Mouse (Mus musculus) kidney, embryonic 15.5 days (tissue): Measurements from ENCODE around the gene Hspa4. TPM values are rescaled to one million over a fixed set of nuclear protein-coding genes. Genes with fewer than 3 reads are reported as not detected.
A peak's percentile ranks its signal among the peaks of the same experiment; 100 is the strongest.
"Not testable (repeated sequence)": the region's sequence is repeated elsewhere in the genome, so short reads cannot be mapped to it uniquely, and the experiment has no call there.

ENCODE experiments used
- ATAC-seq: fragments of 200-750 bp; cut with Nextera tagmentation; replicated peaks from 2 replicates; pipeline ENCODE4 v1.8.0; 2017; ENCODE audit warnings: moderate TSS enrichment; ENCODE audit not compliant: low FRiP score
- H3K27ac ChIP-seq: fragments of 300-500 bp; sonication (generic); 2 replicates; pipeline ENCODE4 v1.5.1; 2015; ENCODE audit warnings: mild to moderate bottlenecking, inconsistent platforms
- H3K27me3 ChIP-seq: fragments of 300-500 bp; sonication (generic); 2 replicates; pipeline ENCODE4 v1.6.1; 2015; ENCODE audit warnings: inconsistent platforms
- H3K36me3 ChIP-seq: fragments of 300-500 bp; sonication (generic); 2 replicates; pipeline ENCODE4 v1.6.1; 2015; ENCODE audit warnings: inconsistent platforms
- H3K4me1 ChIP-seq: fragments of 300-500 bp; sonication (generic); 2 replicates; pipeline ENCODE4 v1.6.1; 2015; ENCODE audit warnings: inconsistent platforms
- H3K4me2 ChIP-seq: fragments of 300-500 bp; sonication (generic); 2 replicates; pipeline ENCODE4 v1.6.1; 2015; ENCODE audit warnings: moderate library complexity, mild to moderate bottlenecking, inconsistent platforms
- H3K4me3 ChIP-seq: fragments of 300-500 bp; sonication (generic); replicated peaks from 2 replicates; pipeline ENCODE4 v1.5.1; 2015; ENCODE audit warnings: mild to moderate bottlenecking, inconsistent platforms
- H3K9ac ChIP-seq: fragments of 300-500 bp; sonication (generic); 2 replicates; pipeline ENCODE4 v1.6.1; 2015; ENCODE audit warnings: mild to moderate bottlenecking, inconsistent platforms
- H3K9me3 ChIP-seq: fragments of 300-500 bp; sonication (generic); replicated peaks from 2 replicates; pipeline ENCODE4 v1.6.1; 2016; ENCODE audit warnings: inconsistent platforms
- WGBS: fragments of 180-500 bp; shearing (Covaris S2); methylation state at CpG from one replicate; pipeline ENCODE4 v1.1.7; 2015; ENCODE audit warnings: mixed read lengths; 5-methylcytosine and 5-hydroxymethylcytosine counted together
- polyA plus RNA-seq: library from polyadenylated mRNA; unstranded; fragments of >200 nt; fragmentation: Nextera tagmentation; extraction: Ambion mirVana; gene quantifications from 2 replicates; pipeline ENCODE4 v1.2.1, GENCODE M21; 2015

The Hspa4 gene
- polyA plus RNA-seq, 1 experiment from 2014 or later, result 91.0 TPM

- H3K27ac ChIP-seq, result no peak overlapping the region
- ATAC-seq, result no peak
- no peak overlapping the region for H3K9ac ChIP-seq
- no peaks in the 10 kb centered on the region for H3K27me3 ChIP-seq
- peaks cover 32% of the 10 kb centered on the region for H3K4me1 ChIP-seq
- WGBS, result 84% methylated on average over 14 of the region's 14 CpGs
- no peak overlapping the region for H3K4me2 ChIP-seq
- H3K4me3 ChIP-seq, result no peak overlapping the region
- no peaks in the 10 kb centered on the region for H3K9me3 ChIP-seq
- no peaks in the 10 kb centered on the region for H3K36me3 ChIP-seq
Observed at GRCm38 (mm10) chr11:53304044-53304840, 4.0 kb upstream of the Hspa4 start.

GRCm38 (mm10) chr11:53301167-53301515 is 884 bp upstream of the Hspa4 start:
- peaks cover 14% of the 10 kb centered on the region for H3K36me3 ChIP-seq
- ATAC-seq, result no peak

GRCm38 (mm10) chr11:53299551-53300329 is 517 bp downstream of the Hspa4 start:
- peak overlapping the region; percentile 62 for H3K4me2 ChIP-seq
- H3K9ac ChIP-seq, result peak overlapping the region; percentile 92
- peaks cover 16% of the 10 kb centered on the region for H3K36me3 ChIP-seq
- H3K9me3 ChIP-seq, result no peaks in the 10 kb centered on the region
- H3K27ac ChIP-seq, result peak overlapping the region; percentile 99
- ATAC-seq, result peak; percentile 74
- under 1% methylated on average over 80 of the region's 80 CpGs for WGBS
- H3K4me3 ChIP-seq, result peak overlapping the region; percentile 86
- peaks cover 38% of the 10 kb centered on the region for H3K4me1 ChIP-seq
- H3K27me3 ChIP-seq, result no peaks in the 10 kb centered on the region

More at GRCm38 (mm10) chr11:53301167-53301515, 884 bp upstream of the Hspa4 start:
- peak overlapping the region; percentile 62 for H3K4me2 ChIP-seq
- no peaks in the 10 kb centered on the region for H3K27me3 ChIP-seq
- H3K4me1 ChIP-seq, result peaks cover 34% of the 10 kb centered on the region
- H3K27ac ChIP-seq, result peak overlapping the region; percentile 99
- H3K9me3 ChIP-seq, result no peaks in the 10 kb centered on the region
- H3K4me3 ChIP-seq, result peak overlapping the region; percentile 86
- H3K9ac ChIP-seq, result peak overlapping the region; percentile 92
- 52% methylated on average over 9 of the region's 9 CpGs for WGBS

GRCm38 (mm10) chr11:53297947-53298860 is 2.1 kb downstream of the Hspa4 start:
- Histone ChIP-seq H3K9ac (peak overlapping the region; percentile 92; the same call in 1 of the 2 replicates), H3K4me2 (peak overlapping the region; percentile 62), H3K9me3 (no peaks in the 10 kb centered on the region), H3K4me1 (peaks cover 38% of the 10 kb centered on the region), H3K4me3 (peak overlapping the region; percentile 86), H3K27me3 (no peaks in the 10 kb centered on the region), H3K27ac (no peak overlapping the region), H3K36me3 (peaks cover 27% of the 10 kb centered on the region)
- WGBS, result 85% methylated on average over 7 of the region's 7 CpGs
- no peak for ATAC-seq

GRCm38 (mm10) chr11:53296880-53297279 is 3.4 kb downstream of the Hspa4 start:
- Histone ChIP-seq H3K4me1 (peaks cover 38% of the 10 kb centered on the region), H3K4me3 (no peak overlapping the region), H3K27me3 (no peaks in the 10 kb centered on the region), H3K9ac (no peak overlapping the region), H3K4me2 (peak overlapping the region; percentile 9; the same call in 1 of the 2 replicates), H3K27ac (no peak overlapping the region), H3K36me3 (peaks cover 40% of the 10 kb centered on the region), H3K9me3 (no peaks in the 10 kb centered on the region)
- no peak for ATAC-seq
- 72% methylated on average over 4 of the region's 4 CpGs for WGBS

GRCm38 (mm10) chr11:53294441-53294840 is 5.8 kb downstream of the Hspa4 start:
- no peak for ATAC-seq
- no peaks in the 10 kb centered on the region for H3K27me3 ChIP-seq
- H3K4me1 ChIP-seq, result peaks cover 28% of the 10 kb centered on the region
- 72% methylated on average over 5 of the region's 5 CpGs for WGBS
- H3K9me3 ChIP-seq, result no peaks in the 10 kb centered on the region
- H3K36me3 ChIP-seq, result peaks cover 61% of the 10 kb centered on the region
- H3K27ac ChIP-seq, result no peak overlapping the region
- no peak overlapping the region for H3K4me3 ChIP-seq
- no peak overlapping the region for H3K9ac ChIP-seq
- no peak overlapping the region for H3K4me2 ChIP-seq

GRCm38 (mm10) chr11:53290871-53291270 is 9.4 kb downstream of the Hspa4 start:
- no peaks in the 10 kb centered on the region for H3K9me3 ChIP-seq
- peaks cover 3% of the 10 kb centered on the region; the same call in 1 of the 2 replicates for H3K4me1 ChIP-seq
- WGBS, result 91% methylated on average over 11 of the region's 11 CpGs
- H3K36me3 ChIP-seq, result peaks cover 81% of the 10 kb centered on the region
- H3K9ac ChIP-seq, result no peak overlapping the region
- no peak overlapping the region for H3K27ac ChIP-seq
- no peak overlapping the region for H3K4me2 ChIP-seq
- ATAC-seq, result no peak
- no peak overlapping the region for H3K4me3 ChIP-seq
- no peaks in the 10 kb centered on the region for H3K27me3 ChIP-seq

- peaks cover 88% of the 10 kb centered on the region for H3K36me3 ChIP-seq
- not testable (repeated sequence) for H3K9me3 ChIP-seq, H3K9ac ChIP-seq, H3K4me1 ChIP-seq, H3K4me2 ChIP-seq, ATAC-seq, H3K27ac ChIP-seq, H3K27me3 ChIP-seq, H3K4me3 ChIP-seq
- WGBS, result 91% methylated on average over 2 of the region's 2 CpGs
Observed at GRCm38 (mm10) chr11:53290187-53290586, 10.1 kb downstream of the Hspa4 start.

- no peak for ATAC-seq
- H3K9me3 ChIP-seq, result no peaks in the 10 kb centered on the region
- no peaks in the 10 kb centered on the region for H3K27me3 ChIP-seq
- H3K4me2 ChIP-seq, result no peak overlapping the region
- no peak overlapping the region for H3K9ac ChIP-seq
- no peak overlapping the region for H3K27ac ChIP-seq
- H3K4me1 ChIP-seq, result no peaks in the 10 kb centered on the region
- no peak overlapping the region for H3K4me3 ChIP-seq
- H3K36me3 ChIP-seq, result peaks cover 94% of the 10 kb centered on the region
- WGBS, result 71% methylated on average over 6 of the region's 6 CpGs
Observed at GRCm38 (mm10) chr11:53285885-53286284, 14.4 kb downstream of the Hspa4 start.

- Histone ChIP-seq H3K9ac (no peak overlapping the region), H3K36me3 (peaks cover 84% of the 10 kb centered on the region)
- 87% methylated on average over 4 of the region's 4 CpGs for WGBS
Observed at GRCm38 (mm10) chr11:53278411-53278810, 21.8 kb downstream of the Hspa4 start.

GRCm38 (mm10) chr11:53275358-53275757 is 24.9 kb downstream of the Hspa4 start:
- H3K36me3 ChIP-seq, result peaks cover 86% of the 10 kb centered on the region
- 89% methylated on average over 3 of the region's 3 CpGs for WGBS

More at GRCm38 (mm10) chr11:53278411-53278810, 21.8 kb downstream of the Hspa4 start:
- Histone ChIP-seq H3K27ac (no peak overlapping the region), H3K4me2 (no peak overlapping the region), H3K4me3 (no peak overlapping the region), H3K27me3 (no peaks in the 10 kb centered on the region), H3K4me1 (no peaks in the 10 kb centered on the region), H3K9me3 (no peaks in the 10 kb centered on the region)
- ATAC-seq, result no peak

More at GRCm38 (mm10) chr11:53275358-53275757, 24.9 kb downstream of the Hspa4 start:
- Histone ChIP-seq H3K4me3 (no peak overlapping the region), H3K27me3 (no peaks in the 10 kb centered on the region), H3K4me2 (no peak overlapping the region), H3K27ac (no peak overlapping the region), H3K9me3 (no peaks in the 10 kb centered on the region), H3K9ac (no peak overlapping the region), H3K4me1 (no peaks in the 10 kb centered on the region)
- ATAC-seq, result no peak
